Mouse (Mus musculus) spleen, adult 2 months (tissue): ENCODE measurements at regions not wholly inside any gene's neighbourhood (a gene's known extent, or its start where the extent isn't known, plus 50 kb on each side); places are given as distances from the start of the nearest gene placed in this dataset.

Source experiments
- CTCF ChIP-seq: fragments of 200-500 bp; IDR thresholded peaks from 2 replicates; pipeline ENCODE4 v1.5.1; 2011; ENCODE audit warnings: mild to moderate bottlenecking, inconsistent platforms; ENCODE audit not compliant: insufficient read depth, insufficient read length, insufficient replicate concordance; ENCODE audit errors: extremely low read depth
- POLR2A ChIP-seq: fragments of 200-500 bp; IDR thresholded peaks from 2 replicates; pipeline ENCODE4 v1.6.1; 2011; ENCODE audit warnings: low read depth, low read length, inconsistent platforms

GRCm38 (mm10) chr14:9449942-9450341, 783.9 kb upstream of the 4930452B06Rik start:
- TF ChIP-seq CTCF (no peak), POLR2A (no peak)
